Mouse (Mus musculus): ENCODE results near the gene Arhgap42.

DNA sequence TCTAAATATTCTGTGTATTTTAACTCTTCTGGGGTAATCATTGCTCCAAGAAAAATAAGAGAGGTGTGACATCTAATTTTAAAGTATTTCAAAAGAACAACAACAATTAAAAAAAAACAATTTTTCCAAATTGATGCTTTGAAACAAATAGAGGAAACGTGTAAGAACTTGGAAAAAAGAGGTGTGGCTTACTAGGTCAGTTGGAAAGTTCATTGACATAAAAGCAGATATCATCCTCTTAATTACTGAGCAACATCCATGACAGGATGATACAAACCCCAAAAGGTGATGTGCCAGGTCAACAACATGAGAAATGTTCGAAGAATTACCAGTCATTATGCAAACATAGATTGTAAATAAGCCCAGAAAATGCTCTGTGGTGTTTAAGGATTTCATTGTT, 267.4 kb downstream of the Arhgap42 start, which contains the start of gene Gm16485:
- TF ChIP-seq EP300 (IDR thresholded peaks at IDR 0.05) (no peak), CTCF (IDR thresholded peaks at IDR 0.05) (no peak)

All from lung, postnatal 0 days (tissue).